Mouse (Mus musculus) gonadal fat pad, adult 2 months (tissue): ENCODE measurements around the gene Ski. TPM values are rescaled to one million over a fixed set of nuclear protein-coding genes. Genes with fewer than 3 reads are reported as not detected.

Source experiments
- DNase-seq: peaks from one replicate; pipeline ENCODE4 v3.0.0-alpha.2; 2012; ENCODE audit warnings: low read depth
- polyA plus RNA-seq: library from polyadenylated mRNA; depleted of rRNA; stranded (reverse); fragments of >200 nt; gene quantifications from 2 replicates; pipeline ENCODE4 v1.2.3, GENCODE M21; 2012

Gene Ski
- polyA plus RNA-seq, 1 experiment = 61.5 TPM

DNA sequence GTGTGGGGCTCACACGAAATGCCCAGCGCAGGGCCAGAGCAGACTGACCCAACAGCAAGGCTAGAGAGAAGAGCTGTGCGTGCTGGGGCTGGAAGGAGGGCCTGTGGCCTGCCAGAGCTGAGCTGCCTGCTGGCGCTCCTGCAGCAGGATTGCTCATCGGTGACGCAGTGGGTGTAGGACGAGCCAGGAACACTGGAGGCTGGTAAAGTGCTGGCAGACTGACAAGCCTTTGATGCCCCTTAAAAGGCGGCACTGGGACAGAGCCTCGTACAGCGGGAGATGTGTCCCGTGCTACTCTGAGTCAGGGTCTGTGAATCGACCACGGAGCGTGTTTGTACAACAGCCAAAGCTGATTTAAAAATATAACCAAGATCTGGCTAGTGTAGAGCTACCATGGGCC is 92.4 kb downstream of the Ski start:
- peak; percentile 31 for DNase-seq

DNA sequence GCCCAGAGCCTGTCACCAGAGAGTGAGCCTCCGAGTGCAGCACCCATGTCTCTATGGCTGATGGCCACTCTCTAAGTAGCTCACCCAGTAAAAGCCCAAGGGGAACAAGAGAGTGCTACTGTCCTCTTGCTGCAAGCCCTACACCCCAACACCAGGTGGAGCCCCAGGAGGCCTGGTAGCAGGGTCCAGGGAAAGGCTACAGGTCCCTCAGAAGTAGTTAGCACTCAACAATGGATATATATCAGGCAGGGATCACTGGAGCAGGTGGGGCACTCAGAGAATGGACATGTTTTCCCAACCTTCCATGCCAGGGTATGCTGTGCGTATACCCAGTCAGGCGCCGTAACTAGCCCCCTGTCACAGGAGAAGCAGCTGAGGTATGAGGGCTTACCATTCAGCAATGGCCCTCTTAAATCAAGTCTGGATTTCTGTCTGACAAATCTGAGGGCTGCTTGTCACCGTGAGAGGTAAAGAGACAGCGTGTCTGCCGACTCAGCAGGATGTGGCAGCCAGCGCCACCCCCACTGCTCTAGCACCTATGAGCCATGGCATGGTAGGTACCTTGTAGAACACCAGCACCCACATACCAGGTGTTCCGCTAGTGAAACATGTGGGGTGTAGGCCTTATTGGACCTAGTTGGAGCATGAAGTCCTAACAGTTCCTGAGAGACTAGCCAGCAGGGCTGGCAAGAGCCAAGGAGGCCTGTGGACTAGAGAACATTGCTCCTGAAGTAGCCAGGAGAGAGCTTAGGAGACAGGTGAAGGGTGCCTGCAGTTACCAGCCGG is 93.1 kb downstream of the Ski start:
- DNase-seq = no peak

DNA sequence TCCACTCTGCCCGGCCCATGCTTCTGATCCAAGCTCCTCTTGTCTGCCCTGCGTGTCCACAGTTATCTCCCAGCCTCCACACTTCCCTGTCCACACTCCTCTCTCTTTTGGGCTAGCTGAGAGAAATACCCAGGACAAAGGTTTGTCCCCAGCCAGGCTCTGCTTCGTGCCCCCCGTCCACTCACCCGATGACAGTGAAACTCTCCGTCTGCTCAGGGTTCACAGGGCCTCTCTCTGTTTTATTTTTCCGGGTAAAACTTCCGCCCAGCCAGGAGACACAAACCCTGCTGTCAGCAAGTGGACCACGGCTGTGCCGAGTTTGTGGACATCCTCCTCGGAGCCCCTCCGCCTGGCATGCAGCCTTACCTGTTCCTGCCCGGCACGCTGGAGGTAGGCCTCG is 94.0 kb downstream of the Ski start:
- DNase-seq = no peak

DNA sequence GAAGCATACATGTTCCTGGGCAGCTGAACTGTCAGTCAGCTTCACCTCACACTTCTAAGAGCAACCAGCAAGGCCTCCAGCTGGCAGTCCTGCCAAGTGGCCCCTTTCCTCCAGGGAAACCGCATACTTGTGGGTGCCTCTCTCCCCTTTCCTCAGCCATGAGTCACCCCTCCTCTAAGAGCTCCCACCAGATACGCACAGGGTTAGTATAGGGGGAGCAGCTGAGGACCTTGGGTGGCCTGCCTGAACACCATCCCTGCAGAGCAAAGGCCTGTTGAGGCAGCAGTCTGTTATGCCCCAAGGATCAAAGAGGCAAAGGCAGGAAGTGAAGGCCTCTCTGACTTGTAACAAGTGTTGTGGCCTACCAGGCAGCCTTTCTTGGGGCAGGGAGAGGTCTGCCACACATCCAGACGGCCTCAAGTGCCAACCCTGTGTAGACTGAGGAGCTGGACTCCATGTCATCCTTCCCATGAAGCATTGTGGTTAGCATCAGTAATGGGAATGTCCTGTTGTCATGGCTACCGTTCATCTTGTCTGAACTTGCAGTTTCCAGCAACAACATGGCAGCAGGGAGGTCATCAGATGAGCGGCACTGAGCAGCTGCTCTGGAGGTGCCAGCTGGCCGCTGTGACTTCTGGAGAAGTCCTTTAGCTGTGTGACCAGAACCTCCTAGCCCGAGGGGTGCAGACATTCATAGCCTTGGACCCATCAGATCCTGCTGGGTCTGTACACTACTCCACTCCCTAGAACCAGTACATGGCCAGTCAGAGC is 95.6 kb downstream of the Ski start:
- no peak for DNase-seq

DNA sequence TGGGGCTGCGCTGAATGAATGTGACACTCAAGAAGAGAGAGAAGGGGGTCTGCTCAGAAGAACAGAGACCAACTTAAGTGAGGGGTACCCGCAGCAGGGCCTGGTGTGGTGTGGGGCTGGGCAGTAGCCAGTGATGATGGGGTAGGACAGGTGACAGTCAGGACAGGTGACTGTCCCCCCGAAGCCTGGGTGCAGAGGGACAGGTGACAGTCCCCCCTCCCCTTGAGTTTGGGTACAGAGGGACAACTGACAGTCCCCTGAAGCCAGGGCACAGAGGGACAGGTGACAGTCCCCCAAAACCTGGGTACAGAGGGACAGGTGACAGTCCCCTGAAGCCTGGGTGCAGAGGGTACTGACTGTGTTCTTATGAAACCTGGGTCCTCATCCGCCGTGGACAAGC is 96.2 kb downstream of the Ski start:
- no peak for DNase-seq

DNA sequence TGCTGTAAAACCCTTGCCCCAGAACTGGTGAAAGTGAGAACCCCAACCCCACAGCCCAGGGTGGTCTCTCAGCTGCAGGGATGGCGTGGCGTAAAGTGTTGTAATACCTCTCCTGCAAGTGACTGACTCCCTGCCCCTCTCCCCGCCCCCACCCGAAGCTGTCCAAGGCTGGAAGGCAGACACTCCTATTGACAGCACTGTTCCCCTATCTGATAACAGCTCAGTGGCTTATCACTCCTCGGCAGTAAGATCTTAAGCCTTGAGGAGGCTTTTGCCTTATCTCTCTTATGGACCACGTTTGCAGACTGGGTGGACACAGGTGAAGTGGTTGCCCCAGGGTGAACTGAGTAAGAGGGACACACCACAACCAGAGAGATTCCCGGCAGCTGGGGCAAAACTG is 97.1 kb downstream of the Ski start:
- no peak for DNase-seq

DNA sequence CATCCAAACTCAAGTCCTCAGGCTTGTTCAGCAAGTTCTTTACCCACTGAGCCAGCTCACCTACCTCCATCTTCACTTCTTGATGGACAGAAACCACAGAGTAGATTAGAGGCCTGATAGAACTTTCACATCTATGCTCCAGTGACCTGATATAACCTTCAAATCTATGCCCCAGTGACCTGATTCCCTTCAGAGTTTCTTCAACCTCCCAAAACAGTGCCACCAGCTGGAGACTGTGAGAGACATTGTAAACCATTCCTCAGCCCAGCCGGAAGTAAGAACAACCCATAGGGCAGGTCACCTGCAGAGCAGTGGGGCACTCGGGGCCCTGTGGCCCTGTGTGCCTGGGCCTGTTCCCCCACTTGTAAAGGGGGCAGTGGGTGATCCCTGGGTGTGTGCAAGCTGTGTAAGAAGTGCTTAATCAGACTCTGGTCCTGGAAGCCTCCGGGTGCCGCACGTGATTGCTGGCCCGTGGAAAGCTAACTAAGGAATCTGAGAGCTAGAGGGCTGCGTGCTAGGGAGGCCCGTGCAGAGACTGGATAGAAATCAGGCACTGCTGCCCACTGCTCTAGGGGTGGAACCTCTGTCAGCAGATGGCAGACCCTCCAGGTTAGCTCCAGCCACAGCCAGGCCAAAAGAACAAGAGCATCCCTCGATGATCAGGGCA is 98.4 kb downstream of the Ski start:
- no peak for DNase-seq

DNA sequence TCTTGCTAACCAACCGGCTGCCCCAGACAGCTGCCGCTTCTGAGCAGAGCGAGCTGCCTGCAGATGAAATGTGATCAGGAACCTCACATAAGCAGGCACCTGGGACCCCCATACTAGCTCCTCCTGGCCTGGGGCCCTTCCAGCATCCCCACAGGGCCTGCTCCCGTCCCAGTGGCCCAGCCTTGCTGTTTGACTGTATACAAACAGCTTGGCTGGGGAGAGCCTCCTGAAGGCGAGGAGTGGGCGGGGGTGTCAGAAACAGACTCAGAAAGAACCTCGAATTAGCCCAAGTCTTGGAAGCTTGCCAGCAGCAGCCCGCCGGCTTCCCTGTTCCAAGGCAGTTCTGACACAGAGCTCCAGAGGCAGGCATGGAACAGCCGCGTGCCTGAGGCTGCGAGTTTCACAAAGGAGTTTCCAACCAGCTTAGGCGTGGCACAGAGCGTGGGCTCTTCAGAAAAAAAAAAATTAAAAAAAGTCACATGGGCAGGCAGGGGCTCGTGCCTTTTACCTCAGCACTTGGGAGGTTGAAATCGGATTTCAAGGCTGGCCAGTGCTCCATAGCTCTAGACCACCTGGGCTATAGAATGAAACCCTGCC is 99.8 kb downstream of the Ski start:
- peak; percentile 41 for DNase-seq

DNA sequence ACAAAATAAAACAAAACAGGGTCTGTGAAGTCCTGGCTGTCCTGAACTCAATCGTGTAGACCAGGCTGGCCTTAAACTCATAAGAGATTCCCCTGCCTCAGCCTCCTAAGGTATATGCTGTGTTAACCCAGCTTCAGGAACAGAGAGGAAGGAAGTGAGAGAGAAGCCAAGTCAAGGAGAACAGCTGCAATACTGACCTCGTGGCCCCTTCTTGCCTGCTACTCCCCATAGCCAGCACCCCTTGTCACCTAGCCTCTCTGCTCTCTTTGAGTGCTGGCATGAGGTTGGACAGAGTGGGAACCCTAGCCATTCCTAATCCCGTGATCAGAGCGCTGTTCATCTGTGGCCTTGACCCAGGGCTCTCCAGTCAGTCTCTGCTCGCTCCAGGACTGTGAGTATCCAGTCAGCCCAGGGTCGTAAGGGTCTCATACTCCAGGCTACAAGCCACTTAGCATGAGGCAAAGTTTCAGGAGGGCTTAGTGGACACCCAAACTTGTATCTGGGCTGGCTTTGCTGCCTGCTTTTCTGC is 100.4 kb downstream of the Ski start:
- DNase-seq = no peak

DNA sequence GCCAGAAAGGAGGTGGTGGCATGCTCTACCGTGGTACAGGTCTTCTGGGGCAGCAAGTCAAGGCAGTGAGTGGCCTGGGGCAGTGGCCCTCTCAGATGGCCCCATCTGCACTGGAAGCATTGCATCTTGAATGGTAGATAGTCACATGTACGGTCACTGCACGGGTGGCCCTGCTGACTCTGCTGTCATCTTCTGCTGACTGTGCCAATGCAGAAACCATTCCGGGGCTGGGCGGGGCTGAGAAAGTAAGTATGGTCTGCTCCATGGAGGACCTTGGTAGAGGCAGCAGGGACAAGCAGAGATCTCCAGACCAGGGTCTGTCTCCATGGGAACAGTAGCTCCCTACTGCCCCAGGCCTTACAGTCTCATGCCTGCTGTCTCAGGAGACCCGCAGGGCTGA is 101.2 kb downstream of the Ski start:
- DNase-seq = no peak

DNA sequence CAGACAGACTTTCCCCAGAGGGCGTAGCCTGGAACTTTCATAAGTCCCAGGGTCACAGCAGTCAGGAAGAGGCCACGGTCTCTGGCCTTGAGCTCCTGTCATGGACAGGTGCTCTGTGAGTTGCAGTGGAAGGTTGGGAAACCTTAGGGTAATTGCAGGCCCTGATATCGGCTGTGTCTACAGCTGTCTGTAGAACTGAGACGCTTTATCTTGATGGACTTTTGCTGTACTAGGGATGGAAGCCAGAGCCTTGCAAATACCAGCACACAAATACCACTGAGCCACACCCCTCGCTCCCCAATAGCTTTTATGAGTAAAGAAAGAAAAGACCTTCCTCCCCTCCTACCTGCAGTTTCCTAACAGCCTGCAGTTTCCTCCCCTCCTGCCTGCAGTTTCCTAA is 101.8 kb downstream of the Ski start:
- peak; percentile 42 for DNase-seq

DNA sequence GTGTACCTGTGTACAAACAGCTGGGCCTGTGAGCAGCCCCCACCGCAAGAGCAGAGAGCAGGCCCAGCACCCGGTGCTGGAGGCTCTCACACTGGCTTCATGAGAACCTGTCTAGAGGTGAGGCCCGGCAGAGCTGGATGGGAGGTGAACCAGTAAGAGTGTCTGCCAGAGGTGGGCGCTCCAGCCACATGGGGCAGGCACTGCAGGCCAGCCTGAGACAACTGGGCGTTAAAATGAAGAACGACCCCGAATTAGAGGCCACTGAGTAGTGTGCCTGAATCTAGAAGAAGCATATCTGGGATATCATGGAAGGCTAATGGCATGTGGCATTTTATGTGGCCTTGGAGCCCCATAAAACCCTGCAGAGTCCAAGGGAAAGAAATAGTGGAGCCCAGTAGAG is 102.4 kb downstream of the Ski start:
- DNase-seq = no peak

DNA sequence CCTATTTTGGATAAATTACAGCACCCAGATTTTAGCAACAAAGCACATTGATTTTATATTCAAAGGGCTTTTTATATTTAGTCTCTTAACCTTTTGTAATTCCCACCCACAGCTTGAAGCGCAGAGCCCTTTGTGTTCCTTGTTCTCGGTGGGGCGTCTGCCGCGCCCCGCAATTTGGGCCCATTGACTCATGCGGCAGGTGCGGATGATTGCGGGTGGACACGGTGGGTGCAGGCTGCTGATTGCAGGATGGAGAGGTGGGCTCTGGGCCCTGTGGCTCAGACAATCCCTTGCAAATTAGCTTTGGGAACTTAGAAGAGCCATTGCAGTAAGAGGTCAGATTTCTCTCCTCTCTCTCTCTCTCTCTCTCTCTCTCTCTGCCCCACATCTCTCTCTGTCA is 104.1 kb downstream of the Ski start:
- no peak for DNase-seq

DNA sequence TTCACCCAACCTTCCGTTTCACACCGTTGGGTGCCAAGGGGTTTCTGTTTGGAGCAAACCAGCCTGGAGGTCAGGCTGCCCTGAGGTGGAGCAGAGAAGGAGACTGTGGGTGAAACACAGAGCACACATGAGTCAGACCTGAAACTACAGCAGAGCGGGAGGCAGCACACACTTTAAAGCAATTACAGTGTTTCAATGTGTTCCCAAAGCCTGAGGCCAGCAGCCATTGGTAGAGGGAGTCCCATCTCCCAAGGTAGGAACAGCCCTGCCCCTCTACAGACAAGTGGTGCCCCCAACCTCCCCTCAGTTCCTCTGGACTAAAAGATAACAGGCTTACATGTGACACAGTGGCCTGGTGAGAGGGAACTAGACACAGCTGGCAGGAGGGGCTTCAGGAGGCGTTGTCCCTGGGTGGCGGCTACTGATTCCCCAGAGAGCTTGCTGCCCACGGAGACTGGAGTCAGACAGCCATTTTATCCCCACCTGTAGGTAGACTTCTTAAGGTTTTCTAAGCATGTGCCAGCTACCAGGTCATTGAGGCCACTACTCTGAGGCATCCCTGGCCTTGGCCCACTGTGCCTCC is 104.9 kb downstream of the Ski start:
- DNase-seq = no peak

DNA sequence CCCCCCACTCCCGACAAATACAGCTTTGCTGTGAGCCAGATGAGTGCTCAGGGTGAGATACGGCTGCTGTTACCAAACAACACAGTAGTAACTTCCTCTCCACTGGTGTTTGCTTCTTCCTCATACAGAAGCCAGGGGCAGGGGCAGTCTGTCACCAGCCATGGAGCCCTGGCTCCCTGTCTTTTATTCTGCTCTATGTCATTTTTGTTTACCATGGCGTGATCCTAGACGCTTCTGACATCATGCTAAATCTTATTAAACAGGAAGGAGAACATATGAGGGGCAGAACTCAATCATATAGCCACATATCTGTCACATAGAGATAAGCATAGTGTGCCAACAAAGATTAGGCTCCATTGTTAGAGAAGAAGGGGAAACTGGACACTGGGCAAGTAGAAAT is 105.8 kb downstream of the Ski start:
- no peak for DNase-seq

DNA sequence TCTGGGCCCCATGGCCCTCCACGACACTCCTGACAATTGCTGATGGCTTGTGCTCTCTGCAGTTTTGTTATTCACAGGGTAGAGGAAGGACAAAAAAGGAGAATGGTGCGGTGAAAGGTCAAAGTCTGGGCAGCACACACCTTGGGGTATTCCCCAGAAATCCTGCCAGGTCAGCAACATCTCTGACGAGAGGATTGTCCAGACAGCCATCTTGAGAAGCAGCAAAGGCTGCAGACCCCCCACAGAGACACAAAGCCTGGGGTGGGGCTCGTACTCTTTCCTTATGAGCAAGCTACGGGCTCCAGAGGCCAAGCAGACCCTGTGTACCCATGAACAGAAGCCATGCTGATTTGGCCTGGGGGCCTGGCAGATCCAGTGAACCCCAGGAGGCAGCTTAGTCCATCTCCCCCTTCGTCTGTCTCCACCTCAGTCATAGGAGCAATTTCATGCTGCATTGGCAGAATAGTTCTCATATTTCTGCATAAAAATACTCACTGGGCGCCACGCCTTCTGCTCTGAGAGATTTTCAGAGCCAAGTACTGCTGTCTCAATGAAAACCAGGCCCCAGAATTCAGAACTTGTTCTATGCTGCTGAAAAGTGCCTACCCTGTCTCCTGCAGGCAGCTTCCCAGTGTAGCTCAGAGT is 108.5 kb downstream of the Ski start:
- DNase-seq = no peak

DNA sequence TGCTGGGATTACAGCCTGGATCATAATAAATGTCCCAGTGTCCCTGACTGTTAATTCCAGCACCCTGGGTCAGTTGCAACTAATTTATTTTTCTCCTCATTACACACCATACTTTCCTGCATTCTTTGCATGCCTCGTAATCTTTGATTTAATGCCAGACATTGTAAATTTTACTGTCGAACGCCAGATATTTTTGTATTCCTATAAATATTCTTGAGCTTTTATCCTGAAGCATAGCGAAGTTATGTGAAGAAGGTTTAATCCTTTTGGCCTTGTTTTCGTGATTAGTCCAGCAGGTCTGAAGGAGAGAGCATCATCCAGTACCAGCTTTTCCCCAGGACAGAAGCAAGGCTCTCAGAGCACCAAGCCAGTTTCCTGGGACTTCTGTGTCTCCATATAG is 112.9 kb downstream of the Ski start:
- DNase-seq = no peak

DNA sequence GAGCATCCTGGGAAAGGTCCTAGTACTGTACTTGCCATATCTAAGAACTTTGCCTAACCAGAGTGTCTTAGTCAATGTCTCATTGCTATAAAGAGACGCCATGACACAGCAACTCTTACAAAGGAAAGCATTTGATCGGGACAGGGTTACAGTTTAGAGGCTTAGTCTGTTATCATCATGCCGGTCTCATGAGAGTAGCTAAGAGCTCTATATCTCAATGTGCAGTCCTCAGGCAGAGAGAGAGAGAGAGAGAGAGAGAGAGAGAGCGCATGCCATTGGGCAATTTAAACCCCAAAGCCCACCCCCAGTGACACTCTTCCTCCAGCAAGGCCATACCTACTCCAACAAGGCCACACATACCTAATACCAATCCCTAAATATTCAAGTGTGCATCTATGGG is 114.5 kb downstream of the Ski start:
- DNase-seq = no peak
